Mouse (Mus musculus): Measurements from ENCODE around the gene Sardh. TPM values are rescaled to one million over a fixed set of nuclear protein-coding genes. Genes with fewer than 3 reads are reported as not detected.

Sardh gene
- polyA plus RNA-seq, 1 experiment from 2014 or later, result 12.6 TPM

GRCm38 (mm10) chr2:27174242-27174641 is 73.9 kb downstream of the Sardh start:
- TF ChIP-seq EP300 (IDR thresholded peaks at IDR 0.05) (no peak), CTCF (IDR thresholded peaks at IDR 0.05) (no peak)
- H3K9ac ChIP-seq (replicated peaks; ENCODE audit: low read depth), result no peak overlapping the region
- DNase-seq (ENCODE audit: low spot score) (no peak), ATAC-seq (no peak)
- 75% methylated on average over 2 of the region's 2 CpGs for WGBS
- 0 out of 2 replicates have a peak, but pooled peaks cover 3% of the 10 kb centered on the region for H3K4me1 ChIP-seq (ENCODE audit: insufficient read depth, low read depth, low read length)
- no peaks in the 10 kb centered on the region for H3K9me3 ChIP-seq (ENCODE audit: low read length)
- H3K27ac ChIP-seq (ENCODE audit: low read length), result no peak overlapping the region
- H3K4me3 ChIP-seq (ENCODE audit: low read depth, low read length), result no peak overlapping the region
- H3K36me3 ChIP-seq (ENCODE audit: insufficient read depth, low read length), result no peaks in the 10 kb centered on the region
- no peaks in the 10 kb centered on the region for H3K27me3 ChIP-seq (replicated peaks; ENCODE audit: insufficient read depth, low read length)
- no peak overlapping the region for H3K4me2 ChIP-seq (replicated peaks; ENCODE audit: low read depth, low read length)

GRCm38 (mm10) chr2:27166999-27167398 is 81.1 kb downstream of the Sardh start:
- WGBS, result 4% methylated on average over 2 of the region's 2 CpGs
- Histone ChIP-seq H3K4me2 (replicated peaks; ENCODE audit: low read depth, low read length) (no peak overlapping the region), H3K27ac (ENCODE audit: low read length) (no peak overlapping the region)

GRCm38 (mm10) chr2:27166074-27166473 is 82.1 kb downstream of the Sardh start:
- no peak overlapping the region for H3K4me3 ChIP-seq (ENCODE audit: low read depth, low read length)
- ATAC-seq (no peak), DNase-seq (ENCODE audit: low spot score) (no peak)
- H3K4me2 ChIP-seq (replicated peaks; ENCODE audit: low read depth, low read length), result no peak overlapping the region
- no peaks in the 10 kb centered on the region for H3K9me3 ChIP-seq (ENCODE audit: low read length)
- no peak overlapping the region for H3K9ac ChIP-seq (replicated peaks; ENCODE audit: low read depth)
- TF ChIP-seq CTCF (IDR thresholded peaks at IDR 0.05), result no peak
- no peak for TF ChIP-seq EP300 (IDR thresholded peaks at IDR 0.05)
- H3K4me1 ChIP-seq (ENCODE audit: insufficient read depth, low read depth, low read length), result no peaks in the 10 kb centered on the region
- H3K36me3 ChIP-seq (ENCODE audit: insufficient read depth, low read length), result no peaks in the 10 kb centered on the region
- 65% methylated on average over 2 of the region's 2 CpGs for WGBS
- no peak overlapping the region for H3K27ac ChIP-seq (ENCODE audit: low read length)
- no peaks in the 10 kb centered on the region for H3K27me3 ChIP-seq (replicated peaks; ENCODE audit: insufficient read depth, low read length)

More at GRCm38 (mm10) chr2:27166999-27167398, 81.1 kb downstream of the Sardh start:
- Histone ChIP-seq H3K9ac (replicated peaks; ENCODE audit: low read depth) (no peak overlapping the region), H3K4me1 (ENCODE audit: insufficient read depth, low read depth, low read length) (no peaks in the 10 kb centered on the region), H3K36me3 (ENCODE audit: insufficient read depth, low read length) (no peaks in the 10 kb centered on the region), H3K4me3 (ENCODE audit: low read depth, low read length) (no peak overlapping the region), H3K27me3 (replicated peaks; ENCODE audit: insufficient read depth, low read length) (no peaks in the 10 kb centered on the region), H3K9me3 (ENCODE audit: low read length) (no peaks in the 10 kb centered on the region)
- DNase-seq (ENCODE audit: low spot score), result no peak
- no peak for TF ChIP-seq CTCF (IDR thresholded peaks at IDR 0.05)
- no peak for TF ChIP-seq EP300 (IDR thresholded peaks at IDR 0.05)
- no peak for ATAC-seq

DNA sequence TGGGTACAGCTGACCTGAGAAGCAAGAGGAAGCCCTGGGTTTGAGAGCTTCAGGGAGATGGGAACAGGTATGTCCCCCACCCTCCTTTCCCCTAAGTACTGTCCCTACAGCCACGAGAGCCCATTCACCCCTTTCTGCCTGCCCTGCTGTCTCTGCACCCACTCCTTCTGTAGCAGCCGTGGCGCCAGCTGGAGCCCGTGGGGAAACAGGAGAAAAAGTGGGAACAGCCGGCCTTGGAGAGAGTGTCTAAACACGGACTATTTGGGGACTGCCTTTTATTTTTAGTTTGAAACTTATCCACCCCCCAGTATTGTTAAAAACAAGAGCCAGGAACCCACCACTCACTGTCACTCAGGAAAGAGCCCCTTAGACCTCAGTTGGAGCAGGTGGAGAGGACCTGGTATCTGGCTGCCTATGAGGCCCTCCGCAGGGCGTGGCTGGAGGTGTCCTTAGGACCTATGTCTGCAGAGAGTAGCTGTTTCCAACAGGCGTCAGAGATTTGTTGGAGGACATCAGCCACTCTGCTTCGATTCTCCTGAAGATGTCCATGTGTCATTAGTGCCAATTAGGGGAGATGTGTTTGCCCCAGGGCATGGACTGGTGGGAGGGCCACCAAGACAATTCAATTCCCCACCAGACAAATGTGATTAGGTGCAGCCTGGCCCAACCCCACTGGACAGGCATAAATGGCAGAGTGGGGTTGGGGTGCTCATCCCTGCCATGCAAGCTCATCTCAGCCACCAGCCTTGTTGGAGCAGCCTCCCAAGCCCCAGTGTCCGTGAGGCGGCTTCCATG is 83.1 kb downstream of the Sardh start, which contains the start of gene Dbh:
Gene Dbh, plus strand, starts transcription at position 438 of the 795 bp plus-strand sequence.
- WGBS, result 74% methylated on average over 12 of the region's 12 CpGs
- H3K4me3 ChIP-seq (ENCODE audit: low read depth, low read length), result no peak within 1 kb of the TSS
- H3K9ac ChIP-seq (replicated peaks; ENCODE audit: low read depth), result no peak within 1 kb of the TSS
- TF ChIP-seq EP300 (IDR thresholded peaks at IDR 0.05) (no peak), CTCF (IDR thresholded peaks at IDR 0.05) (no peak)
- no peaks in the 10 kb centered on the region for H3K4me1 ChIP-seq (ENCODE audit: insufficient read depth, low read depth, low read length)
- H3K9me3 ChIP-seq (ENCODE audit: low read length), result no peaks in the 10 kb centered on the region
- DNase-seq (ENCODE audit: low spot score) (no peak), ATAC-seq (no peak)
- H3K27ac ChIP-seq (ENCODE audit: low read length), result no peak within 1 kb of the TSS
- H3K27me3 ChIP-seq (replicated peaks; ENCODE audit: insufficient read depth, low read length), result no peaks in the 10 kb centered on the region
- no peaks in the 10 kb centered on the region for H3K36me3 ChIP-seq (ENCODE audit: insufficient read depth, low read length)
- no peak within 1 kb of the TSS for H3K4me2 ChIP-seq (replicated peaks; ENCODE audit: low read depth, low read length)

GRCm38 (mm10) chr2:27163851-27164250 is 84.3 kb downstream of the Sardh start:
- ATAC-seq (no peak), DNase-seq (ENCODE audit: low spot score) (no peak)
- H3K9me3 ChIP-seq (ENCODE audit: low read length), result no peaks in the 10 kb centered on the region
- 53% methylated on average over 5 of the region's 5 CpGs for WGBS
- H3K4me1 ChIP-seq (ENCODE audit: insufficient read depth, low read depth, low read length), result no peaks in the 10 kb centered on the region
- H3K27ac ChIP-seq (ENCODE audit: low read length), result no peak overlapping the region
- no peak overlapping the region for H3K9ac ChIP-seq (replicated peaks; ENCODE audit: low read depth)
- no peak overlapping the region for H3K4me2 ChIP-seq (replicated peaks; ENCODE audit: low read depth, low read length)
- H3K36me3 ChIP-seq (ENCODE audit: insufficient read depth, low read length), result no peaks in the 10 kb centered on the region
- no peaks in the 10 kb centered on the region for H3K27me3 ChIP-seq (replicated peaks; ENCODE audit: insufficient read depth, low read length)
- TF ChIP-seq EP300 (IDR thresholded peaks at IDR 0.05) (no peak), CTCF (IDR thresholded peaks at IDR 0.05) (no peak)
- no peak overlapping the region for H3K4me3 ChIP-seq (ENCODE audit: low read depth, low read length)

GRCm38 (mm10) chr2:27162656-27163055 is 85.5 kb downstream of the Sardh start:
- Histone ChIP-seq H3K9ac (replicated peaks; ENCODE audit: low read depth) (no peak overlapping the region), H3K27ac (ENCODE audit: low read length) (no peak overlapping the region), H3K36me3 (ENCODE audit: insufficient read depth, low read length) (no peaks in the 10 kb centered on the region), H3K27me3 (replicated peaks; ENCODE audit: insufficient read depth, low read length) (no peaks in the 10 kb centered on the region), H3K4me2 (replicated peaks; ENCODE audit: low read depth, low read length) (no peak overlapping the region), H3K4me1 (ENCODE audit: insufficient read depth, low read depth, low read length) (no peaks in the 10 kb centered on the region), H3K4me3 (ENCODE audit: low read depth, low read length) (no peak overlapping the region), H3K9me3 (ENCODE audit: low read length) (no peaks in the 10 kb centered on the region)
- WGBS, result 49% methylated on average over 11 of the region's 11 CpGs
- no peak for TF ChIP-seq EP300 (IDR thresholded peaks at IDR 0.05)
- no peak for TF ChIP-seq CTCF (IDR thresholded peaks at IDR 0.05)
- ATAC-seq (no peak), DNase-seq (ENCODE audit: low spot score) (no peak)

Data from lung, postnatal 0 days (tissue).